Mouse (Mus musculus) right cerebral cortex, postnatal 25 days (tissue): ENCODE measurements around the gene Gtf2i.

Experiments
- DNase-seq: peaks from one replicate; pipeline ENCODE4 v3.0.0; 2022

The Gtf2i gene

DNA sequence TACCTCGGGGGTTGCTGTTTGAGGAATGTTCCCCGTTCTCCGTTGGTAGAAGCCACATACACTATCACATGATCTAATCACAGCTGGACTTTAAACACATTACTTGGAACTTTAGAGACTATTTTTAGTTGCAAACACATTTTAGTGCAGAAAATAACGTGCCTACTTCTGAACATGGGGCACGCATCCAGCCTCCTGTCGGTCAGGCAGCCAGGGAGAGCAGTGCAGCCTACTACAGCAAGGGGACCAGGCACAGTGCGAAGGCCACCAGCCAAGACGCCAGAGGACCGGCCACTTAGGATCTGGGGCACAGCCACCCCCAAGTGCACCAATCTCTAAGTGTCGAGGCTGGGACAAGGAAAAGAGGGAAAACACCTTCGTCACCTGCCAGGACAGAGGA lies 39.5 kb downstream of the Gtf2i start:
- DNase-seq: peak; percentile 21

- no peak for DNase-seq
These were observed 40.8 kb downstream of the Gtf2i start for GRCm38 (mm10) chr5:134273761-134274160.

DNA sequence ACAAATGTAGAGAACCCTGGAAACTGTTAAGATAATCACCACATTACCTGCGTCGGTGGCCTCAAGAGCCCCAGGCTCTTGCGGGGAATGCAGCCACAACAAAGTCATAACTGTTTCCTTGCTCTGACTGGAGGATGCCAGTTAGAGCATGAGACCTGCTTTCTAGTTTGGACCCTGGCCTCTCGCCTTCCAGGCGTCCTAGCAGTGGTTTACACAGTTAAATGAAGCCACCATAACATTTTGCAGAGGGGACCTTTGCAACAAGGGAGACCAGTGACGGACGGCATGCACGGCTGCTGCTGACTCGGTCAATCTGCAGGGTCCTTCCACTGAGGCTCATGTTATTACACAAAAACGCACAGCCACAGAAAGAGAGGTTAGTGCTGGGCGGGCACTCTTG lies 41.8 kb downstream of the Gtf2i start:
- DNase-seq: no peak

DNA sequence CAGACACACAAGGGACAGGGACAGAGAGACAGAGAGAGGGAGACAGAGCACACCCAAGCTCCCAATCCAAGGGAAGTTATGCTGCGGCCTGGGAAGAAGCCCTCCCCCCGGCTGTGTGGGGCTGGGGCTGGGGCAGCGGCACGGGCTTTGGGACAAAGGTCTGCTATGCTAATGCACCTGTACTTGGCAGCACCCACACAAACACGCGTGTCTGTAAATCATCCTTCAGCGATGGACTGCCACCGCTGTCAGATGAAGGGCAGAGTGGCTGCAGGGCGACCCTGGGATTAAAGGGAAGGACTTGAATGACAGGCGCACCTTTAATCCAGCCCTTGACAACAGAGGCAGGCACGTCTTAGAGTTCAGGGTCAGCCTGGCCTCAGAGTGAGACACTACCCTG lies 43.1 kb downstream of the Gtf2i start:
- DNase-seq: no peak

- DNase-seq: no peak
These were observed 44.0 kb downstream of the Gtf2i start for GRCm38 (mm10) chr5:134270566-134270965.

GRCm38 (mm10) chr5:134269751-134270150 lies 44.8 kb downstream of the Gtf2i start:
- DNase-seq: no peak

- DNase-seq: no peak
These were observed 45.8 kb downstream of the Gtf2i start for GRCm38 (mm10) chr5:134268751-134269150.

DNA sequence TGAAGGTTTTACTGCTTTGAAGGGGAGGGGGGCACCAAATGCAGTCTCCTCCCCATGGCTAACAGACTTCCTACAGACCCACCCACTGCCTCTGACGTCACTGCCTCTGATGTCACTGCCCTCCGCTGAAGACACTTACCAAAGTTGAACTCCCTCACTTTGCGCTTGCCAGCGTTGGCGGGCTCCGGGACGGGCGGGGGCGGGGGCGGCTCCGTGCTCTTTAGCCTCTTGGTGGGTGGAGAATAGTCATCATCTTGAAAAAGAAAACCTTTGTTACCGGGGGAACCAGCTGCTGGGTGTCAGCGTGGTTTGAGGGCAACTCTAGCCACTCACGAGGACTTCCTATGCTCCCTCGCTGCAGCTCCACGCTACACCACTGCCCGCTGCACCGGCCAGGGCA lies 48.2 kb downstream of the Gtf2i start:
- no peak for DNase-seq

DNA sequence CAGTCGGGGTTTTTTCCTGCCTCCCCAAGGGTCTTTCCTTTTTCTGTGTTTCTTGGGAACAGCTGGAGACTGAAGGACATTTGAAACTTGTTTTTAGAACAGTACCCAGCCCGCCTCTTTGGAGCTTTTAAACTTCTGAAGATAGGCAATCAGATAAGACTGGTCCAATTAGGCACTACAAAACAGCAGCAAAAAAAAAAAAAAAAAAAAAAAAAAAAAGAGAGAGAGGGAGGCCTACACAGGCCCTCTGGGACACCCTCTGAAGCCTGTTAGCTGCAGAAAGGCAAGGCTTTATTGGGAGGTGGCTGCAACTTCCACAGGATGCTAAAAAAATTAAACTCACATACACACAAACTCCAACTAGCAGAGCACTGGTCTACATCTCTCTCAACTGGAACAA lies 48.7 kb downstream of the Gtf2i start:
- DNase-seq: no peak

- no peak for DNase-seq
These were observed 54.4 kb downstream of the Gtf2i start for GRCm38 (mm10) chr5:134260001-134260636.

GRCm38 (mm10) chr5:134258934-134259333 lies 55.6 kb downstream of the Gtf2i start:
- no peak for DNase-seq

GRCm38 (mm10) chr5:134258395-134258794 lies 56.2 kb downstream of the Gtf2i start:
- no peak for DNase-seq

DNA sequence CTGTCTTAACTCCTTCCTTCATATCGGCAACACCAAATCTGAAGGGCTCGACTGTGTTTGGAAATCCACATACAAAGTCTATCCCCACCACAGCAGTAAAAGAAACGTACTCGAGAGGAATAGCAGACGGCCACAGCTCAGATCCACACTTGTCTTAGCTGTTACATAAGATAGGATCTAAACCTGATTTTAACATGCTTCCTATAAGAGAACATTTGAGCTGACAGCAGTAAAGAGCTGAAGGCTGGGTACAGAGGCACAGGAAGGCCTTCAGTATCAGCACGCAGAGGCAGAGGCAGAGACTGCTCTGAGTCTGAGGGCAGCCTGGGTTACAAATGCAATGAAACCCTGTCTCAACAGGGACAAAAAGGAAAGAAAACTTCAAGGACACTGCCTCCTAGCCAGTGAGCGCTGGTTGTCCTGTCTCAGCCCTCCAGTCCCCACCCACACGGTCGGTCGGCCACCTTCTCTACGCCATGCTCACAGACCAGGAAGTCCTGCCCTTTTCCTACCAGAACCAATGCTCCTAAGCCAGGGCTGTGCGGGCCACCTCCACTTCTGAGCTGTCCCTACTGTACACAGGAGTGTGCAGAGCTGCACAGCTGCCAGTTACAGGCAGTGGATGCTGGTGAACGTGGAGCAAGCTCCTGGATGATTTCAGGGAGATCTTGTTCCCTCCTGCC lies 57.1 kb downstream of the Gtf2i start:
- no peak for DNase-seq

GRCm38 (mm10) chr5:134255294-134255693 lies 59.3 kb downstream of the Gtf2i start:
- DNase-seq: peak; percentile 34

DNA sequence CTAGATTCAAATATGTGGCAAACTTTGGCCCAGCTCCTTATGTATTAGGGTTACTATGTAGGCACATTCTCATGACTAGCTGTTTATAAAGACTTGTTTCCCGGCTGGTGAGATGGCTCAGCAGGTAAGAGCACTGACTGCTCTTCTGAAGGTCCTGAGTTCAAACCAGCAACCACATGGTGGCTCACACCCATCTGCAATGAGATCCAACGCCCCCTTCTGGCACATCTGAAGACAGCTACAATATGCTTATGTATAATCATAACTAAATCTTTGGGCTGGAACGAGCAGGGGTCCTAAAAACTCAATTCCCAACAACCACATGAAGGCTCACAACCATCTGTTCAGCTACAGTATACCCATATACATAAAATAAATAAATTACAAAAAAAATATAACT lies 60.8 kb downstream of the Gtf2i start:
- no peak for DNase-seq

DNA sequence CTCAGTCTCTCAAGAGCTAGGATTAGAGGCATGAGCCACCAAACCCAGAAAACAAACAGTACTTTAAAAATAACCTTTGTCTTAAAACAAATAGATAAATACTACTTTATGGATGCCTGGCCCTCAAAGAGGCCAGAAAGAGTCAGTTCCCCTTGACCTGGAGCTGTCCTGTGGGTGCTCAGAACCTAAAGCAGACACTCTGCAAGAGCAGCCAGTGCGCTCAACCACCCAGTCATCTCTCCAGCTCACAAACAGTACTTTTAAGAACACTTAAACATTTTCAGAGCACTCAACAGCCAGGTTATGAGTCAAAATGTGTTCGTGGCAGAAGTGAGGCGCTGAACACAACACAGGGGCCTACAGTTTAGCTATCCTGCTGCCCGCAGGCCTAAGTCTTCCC lies 63.5 kb downstream of the Gtf2i start:
- no peak for DNase-seq

GRCm38 (mm10) chr5:134250601-134251000 lies 64.0 kb downstream of the Gtf2i start:
- DNase-seq: no peak

DNA sequence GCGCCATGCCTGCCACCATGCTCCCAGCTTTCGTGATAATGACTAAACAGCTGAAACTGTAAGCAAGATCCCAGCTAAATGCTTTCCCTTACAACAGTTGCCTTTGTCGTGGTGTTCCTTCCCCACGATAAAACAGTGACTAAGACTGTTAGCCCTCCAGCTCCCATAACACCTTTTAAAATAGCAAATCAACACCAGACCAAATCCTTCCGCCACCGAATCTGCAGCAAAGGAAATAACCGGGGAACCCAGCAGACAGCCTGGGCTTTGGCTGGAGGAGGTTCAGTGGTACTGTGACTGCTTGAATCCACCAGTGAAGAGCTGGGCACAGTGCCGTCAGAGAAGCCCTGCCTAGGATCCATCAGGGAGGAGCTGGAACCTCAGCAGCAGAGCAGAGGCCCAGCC lies 65.3 kb downstream of the Gtf2i start:
- DNase-seq: peak; percentile 47

- DNase-seq: no peak
These were observed 65.8 kb downstream of the Gtf2i start for GRCm38 (mm10) chr5:134248608-134249244.

- DNase-seq: no peak
These were observed 68.4 kb downstream of the Gtf2i start for GRCm38 (mm10) chr5:134246146-134246545.

GRCm38 (mm10) chr5:134244890-134245289 lies 69.7 kb downstream of the Gtf2i start:
- no peak for DNase-seq

GRCm38 (mm10) chr5:134243661-134244436 lies 70.7 kb downstream of the Gtf2i start:
- DNase-seq: no peak

GRCm38 (mm10) chr5:134241831-134242230 lies 72.7 kb downstream of the Gtf2i start:
- no peak for DNase-seq
